Mouse (Mus musculus) stomach, postnatal 0 days (tissue): ENCODE measurements around the gene Prx.

Experiments used
- CTCF ChIP-seq: IDR thresholded peaks from 2 replicates; pipeline ENCODE4 v1.5.1; 2016; ENCODE audit warnings: antibody characterized with exemption, low read depth, mild to moderate bottlenecking, moderate library complexity
- EP300 ChIP-seq: optimal IDR thresholded peaks from 2 replicates; pipeline ENCODE3; 2016; ENCODE audit warnings: antibody characterized with exemption

DNA sequence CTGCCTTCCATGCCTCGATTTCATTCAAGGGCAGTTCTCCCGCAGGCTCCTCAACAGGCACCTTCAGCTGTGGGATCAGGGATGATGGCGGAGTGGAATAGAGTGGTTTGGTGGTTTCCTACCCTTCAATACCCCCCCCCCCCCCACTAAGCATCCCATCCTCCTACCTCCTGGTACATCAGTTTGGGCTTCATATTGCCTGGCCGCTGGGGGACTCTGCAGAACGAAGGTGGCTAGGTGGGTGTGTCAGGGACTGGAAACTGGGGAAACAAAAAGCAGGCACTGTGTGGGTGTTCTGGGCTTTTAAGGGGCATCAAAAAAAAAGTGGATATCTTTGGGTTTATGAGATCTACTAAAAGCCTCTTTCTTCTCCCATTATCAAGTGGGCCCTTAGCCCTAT is 42.8 kb downstream of the Prx start:
- TF ChIP-seq CTCF (no peak), EP300 (no peak)
